Mouse (Mus musculus) G1E (cell line): ENCODE results near the gene Smpd3.

ENCODE experiments used
- CTCF ChIP-seq: IDR thresholded peaks from 2 replicates; pipeline ENCODE4 v1.5.1; 2012; ENCODE audit warnings: low read depth, low read length, inconsistent platforms, mixed read lengths
- GATA1 ChIP-seq: IDR thresholded peaks from 2 replicates; pipeline ENCODE4 v1.6.1; 2012; ENCODE audit warnings: borderline replicate concordance, low read length, inconsistent platforms, mixed read lengths
- GATA2 ChIP-seq: IDR thresholded peaks from 2 replicates; pipeline ENCODE4 v1.6.1; 2012; ENCODE audit warnings: low read depth, low read length, inconsistent platforms, borderline replicate concordance

DNA sequence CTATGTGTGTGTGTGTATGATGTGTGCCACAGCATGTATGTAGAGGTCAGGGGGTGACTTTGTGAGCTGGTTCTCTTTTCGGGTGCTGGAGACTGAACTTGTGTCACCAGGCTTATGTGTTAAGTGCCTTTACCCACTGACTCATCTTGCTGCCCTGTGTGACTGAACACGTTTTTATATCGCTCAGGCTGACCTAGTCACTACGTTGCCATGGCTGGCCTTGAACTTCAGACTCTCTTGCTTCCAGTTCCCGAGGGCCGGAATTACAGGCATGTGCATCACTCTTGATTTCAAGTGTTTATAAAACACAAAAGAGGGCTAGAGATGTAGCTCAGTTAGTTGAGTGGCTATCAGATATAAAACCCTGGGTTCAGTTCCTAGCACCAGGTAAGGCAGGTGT is 43.2 kb upstream of the Smpd3 start:
- TF ChIP-seq CTCF = no peak
- no peak for TF ChIP-seq GATA1
- TF ChIP-seq GATA2 = no peak
